Mouse (Mus musculus) lung, postnatal 0 days (tissue): ENCODE data around the gene Luc7l2. TPM values are rescaled to one million over a fixed set of nuclear protein-coding genes. Genes with fewer than 3 reads are reported as not detected.
"Not testable (repeated sequence)": the region's sequence is repeated elsewhere in the genome, so short reads cannot be mapped to it uniquely, and the experiment has no call there.

Experiments used
- ATAC-seq: fragments of 200-750 bp; cut with Nextera tagmentation; 2 replicates; pipeline ENCODE4 v1.8.0; 2017; ENCODE audit warnings: moderate library complexity
- DNase-seq: peaks from one replicate; pipeline ENCODE4 v3.0.0-alpha.2; 2016; ENCODE audit warnings: low spot score
- H3K27ac ChIP-seq: fragments of 300-500 bp; sonication (generic); 2 replicates; pipeline ENCODE4 v1.5.1; 2014; ENCODE audit warnings: antibody characterized with exemption, mild to moderate bottlenecking, low read length, mixed read lengths
- H3K27me3 ChIP-seq: fragments of 300-500 bp; sonication (generic); replicated peaks from 2 replicates; pipeline ENCODE4 v1.6.1; 2014; ENCODE audit warnings: low read length, mixed read lengths; ENCODE audit not compliant: insufficient read depth
- H3K36me3 ChIP-seq: fragments of 300-500 bp; sonication (generic); 2 replicates; pipeline ENCODE4 v1.6.1; 2014; ENCODE audit warnings: low read length, mixed read lengths; ENCODE audit not compliant: insufficient read depth
- H3K4me1 ChIP-seq: fragments of 300-500 bp; sonication (generic); 2 replicates; pipeline ENCODE4 v1.6.1; 2014; ENCODE audit warnings: antibody characterized with exemption, low read depth, low read length, mixed read lengths; ENCODE audit not compliant: insufficient read depth
- H3K4me2 ChIP-seq: fragments of 300-500 bp; sonication (generic); replicated peaks from 2 replicates; pipeline ENCODE4 v1.6.1; 2014; ENCODE audit warnings: low read depth, mild to moderate bottlenecking, low read length, moderate library complexity, mixed read lengths
- H3K4me3 ChIP-seq: fragments of 300-500 bp; sonication (generic); 2 replicates; pipeline ENCODE4 v1.5.1; 2014; ENCODE audit warnings: low read depth, low read length
- H3K9ac ChIP-seq: fragments of 300-500 bp; sonication (generic); replicated peaks from 2 replicates; pipeline ENCODE4 v1.6.1; 2014; ENCODE audit warnings: low read depth, mild to moderate bottlenecking
- H3K9me3 ChIP-seq: fragments of 300-500 bp; sonication (generic); 2 replicates; pipeline ENCODE4 v1.6.1; 2016; ENCODE audit warnings: low read length, mixed read lengths
- CTCF ChIP-seq: IDR thresholded peaks from 2 replicates; pipeline ENCODE4 v1.5.1; 2016; ENCODE audit warnings: antibody characterized with exemption, mild to moderate bottlenecking
- EP300 ChIP-seq: IDR thresholded peaks from 2 replicates; pipeline ENCODE4 v1.6.1; 2016; ENCODE audit warnings: antibody characterized with exemption, mild to moderate bottlenecking, control low read depth
- WGBS: fragments of 180-500 bp; shearing (Covaris S2); extraction: QIAGEN DNeasy Blood & Tissue Kit; methylation state at CpG from one replicate; pipeline ENCODE4 v1.1.7; 2014; 5-methylcytosine and 5-hydroxymethylcytosine counted together
- polyA plus RNA-seq: library from polyadenylated mRNA; unstranded; fragments of >200 nt; fragmentation: Nextera tagmentation; extraction: Ambion mirVana; gene quantifications from 2 replicates; pipeline ENCODE4 v1.2.1, GENCODE M21; 2015

Gene Luc7l2
- polyA plus RNA-seq, 1 experiment from 2014 or later = 37.8 TPM

DNA sequence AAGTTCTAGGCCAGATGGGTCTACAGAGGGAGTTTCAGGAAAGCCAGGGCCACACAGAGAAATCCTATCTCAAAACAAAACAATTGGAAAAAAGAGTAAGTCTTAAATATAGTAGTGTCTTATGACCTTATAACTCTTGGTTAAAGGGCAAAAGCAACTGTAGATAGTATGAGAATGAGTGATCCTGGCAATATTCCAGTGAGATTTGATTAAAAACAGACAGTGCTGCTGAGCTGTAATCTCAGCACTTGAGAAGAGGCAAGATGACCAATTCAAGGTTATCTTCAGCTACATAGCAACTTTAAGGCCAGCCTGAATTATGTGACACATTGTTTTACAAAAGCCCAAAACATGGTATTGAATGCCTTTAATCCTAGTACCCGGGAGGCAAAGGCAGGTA is 3.4 kb upstream of the Luc7l2 start:
- DNase-seq (no peak), ATAC-seq (no peak)
- no peaks in the 10 kb centered on the region for H3K36me3 ChIP-seq
- no peaks in the 10 kb centered on the region for H3K27me3 ChIP-seq
- TF ChIP-seq EP300 (no peak), CTCF (no peak)
- H3K4me3 ChIP-seq = no peak overlapping the region
- WGBS = 79% methylated on average over 1 of the region's 1 CpGs
- no peak overlapping the region for H3K27ac ChIP-seq
- H3K4me2 ChIP-seq = no peak overlapping the region
- no peaks in the 10 kb centered on the region for H3K9me3 ChIP-seq
- H3K4me1 ChIP-seq = no peaks in the 10 kb centered on the region
- H3K9ac ChIP-seq = no peak overlapping the region

DNA sequence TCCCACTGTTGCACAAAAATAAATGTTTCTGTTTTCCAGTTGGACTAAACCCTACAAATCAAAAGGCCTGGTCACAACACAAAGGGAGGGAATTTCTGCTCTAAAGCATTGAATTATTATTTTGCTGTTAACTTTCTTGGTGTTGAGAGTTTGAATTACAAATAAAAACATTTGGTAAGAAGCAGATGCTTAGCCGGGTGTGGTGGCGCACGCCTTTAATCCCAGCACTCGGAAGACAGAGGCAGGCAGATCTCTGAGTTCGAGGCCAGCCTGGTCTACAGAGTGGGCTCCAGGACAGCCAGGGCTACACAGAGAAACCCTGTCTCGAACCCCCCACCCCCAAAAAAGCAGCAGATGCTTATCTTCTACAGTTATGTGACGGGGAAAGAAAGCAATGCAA is 2.5 kb upstream of the Luc7l2 start:
- not testable (repeated sequence) for H3K9ac ChIP-seq, H3K36me3 ChIP-seq, H3K4me2 ChIP-seq, H3K9me3 ChIP-seq, DNase-seq, H3K27me3 ChIP-seq, H3K27ac ChIP-seq, H3K4me1 ChIP-seq, H3K4me3 ChIP-seq, ATAC-seq
- WGBS = 93% methylated on average over 7 of the region's 7 CpGs

DNA sequence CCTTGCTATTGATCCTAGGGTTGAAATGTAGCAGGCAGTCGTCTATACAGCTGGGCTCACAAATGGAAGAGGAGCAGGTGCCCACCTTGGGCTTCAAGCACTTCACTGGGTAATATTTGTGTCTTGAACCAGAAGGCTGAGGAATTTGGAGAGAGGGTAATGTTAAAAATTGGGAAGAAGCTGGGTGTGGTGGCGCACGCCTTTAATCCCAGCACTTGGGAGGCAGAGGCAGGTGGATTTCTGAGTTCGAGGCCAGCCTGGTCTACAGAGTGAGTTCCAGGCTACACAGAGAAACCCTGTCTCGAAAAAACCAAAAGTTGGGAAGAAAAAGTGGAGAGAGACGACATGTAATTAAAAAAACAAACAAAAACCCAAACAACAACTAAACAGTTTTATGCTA is 1.3 kb upstream of the Luc7l2 start:
- not testable (repeated sequence) for H3K9me3 ChIP-seq, H3K27me3 ChIP-seq, H3K4me1 ChIP-seq, DNase-seq, ATAC-seq, H3K36me3 ChIP-seq
- Histone ChIP-seq H3K4me3 (peak overlapping the region; percentile 88; the same call in 1 of the 2 replicates), H3K27ac (peak overlapping the region; percentile 100), H3K4me2 (peak overlapping the region; percentile 65), H3K9ac (0 out of 2 replicates have a peak overlapping the region, but pooled peaks have one; percentile 92)
- 74% methylated on average over 6 of the region's 6 CpGs for WGBS

DNA sequence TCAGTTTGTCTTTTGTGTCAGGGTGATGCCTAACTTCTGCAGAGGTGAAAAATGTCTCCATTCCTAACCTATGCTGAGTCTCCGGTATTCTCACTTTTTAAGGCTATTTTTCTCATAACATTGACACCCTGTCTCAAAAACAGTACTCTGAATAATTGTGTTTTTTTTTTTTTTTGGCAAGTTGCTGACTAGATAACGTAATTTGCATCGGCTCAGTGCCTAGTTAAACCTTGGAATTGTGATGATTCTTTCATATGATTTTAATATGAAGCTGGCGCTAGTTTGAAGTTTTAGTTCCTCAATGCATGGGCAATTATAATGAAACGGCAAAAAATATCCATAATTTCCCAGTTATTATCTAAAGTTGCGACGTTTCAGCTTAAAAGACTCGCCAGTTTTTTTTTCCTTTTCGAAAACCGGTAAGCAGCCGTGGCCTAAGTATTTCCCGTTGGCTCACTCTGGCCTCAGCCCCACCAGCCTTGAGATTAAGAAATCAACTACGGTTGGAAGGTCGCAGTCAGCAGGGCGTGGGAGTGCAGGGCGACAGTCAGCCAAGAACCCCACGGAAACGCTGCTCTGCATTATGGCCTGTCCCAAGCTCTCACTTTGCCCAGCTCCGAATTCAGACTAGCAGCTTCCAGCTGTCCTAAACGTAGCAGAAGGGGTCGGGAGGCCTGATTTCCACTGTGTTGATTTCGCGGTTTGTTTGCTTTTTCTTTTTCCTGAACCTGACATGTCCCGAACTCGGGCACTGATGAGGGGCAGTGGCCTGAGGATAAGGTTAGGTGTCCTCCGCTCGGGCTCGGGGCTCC is 678 bp upstream of the Luc7l2 start:
- TF ChIP-seq CTCF (no peak), EP300 (no peak)
- WGBS = 2% methylated on average over 28 of the region's 28 CpGs
- Histone ChIP-seq H3K4me1 (no peaks in the 10 kb centered on the region), H3K4me3 (peak overlapping the region; percentile 88), H3K27me3 (no peaks in the 10 kb centered on the region), H3K4me2 (peak overlapping the region; percentile 65), H3K9me3 (no peaks in the 10 kb centered on the region), H3K9ac (peak overlapping the region; percentile 92), H3K36me3 (no peaks in the 10 kb centered on the region), H3K27ac (peak overlapping the region; percentile 100)
- peak; percentile 49 for ATAC-seq
- DNase-seq = peak; percentile 90

DNA sequence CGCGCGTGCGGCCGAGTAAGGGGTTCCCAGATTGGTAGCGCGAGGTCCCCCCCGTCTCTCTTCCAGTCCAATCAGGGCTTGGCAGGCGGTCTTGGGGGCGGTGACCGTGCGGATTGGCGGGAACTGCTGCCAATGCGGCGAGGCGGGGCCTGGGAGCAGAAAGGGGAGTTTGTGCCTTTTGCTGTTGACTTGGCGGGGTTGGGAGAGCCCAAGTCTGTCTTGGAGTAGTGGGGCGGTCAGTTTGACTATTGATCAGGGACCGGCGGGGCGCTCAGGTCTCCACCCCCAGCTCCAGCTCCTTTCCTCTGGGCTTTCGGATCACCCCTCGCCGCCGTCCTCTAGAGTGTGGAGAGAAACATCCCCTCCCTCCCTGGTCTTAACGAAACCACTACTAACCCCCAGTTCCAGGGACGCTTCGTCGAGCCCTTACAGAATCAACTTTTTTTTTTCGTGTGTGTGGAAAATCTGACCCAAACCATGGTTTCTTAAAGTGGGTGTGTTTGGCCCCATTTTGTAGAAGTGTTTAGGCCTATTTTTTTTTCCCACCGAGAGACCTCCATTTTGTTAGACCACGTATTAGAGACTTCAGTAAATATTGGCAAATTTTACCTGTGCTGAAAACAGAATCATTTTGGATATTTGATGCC is 978 bp downstream of the Luc7l2 start:
- H3K9me3 ChIP-seq = no peaks in the 10 kb centered on the region

DNA sequence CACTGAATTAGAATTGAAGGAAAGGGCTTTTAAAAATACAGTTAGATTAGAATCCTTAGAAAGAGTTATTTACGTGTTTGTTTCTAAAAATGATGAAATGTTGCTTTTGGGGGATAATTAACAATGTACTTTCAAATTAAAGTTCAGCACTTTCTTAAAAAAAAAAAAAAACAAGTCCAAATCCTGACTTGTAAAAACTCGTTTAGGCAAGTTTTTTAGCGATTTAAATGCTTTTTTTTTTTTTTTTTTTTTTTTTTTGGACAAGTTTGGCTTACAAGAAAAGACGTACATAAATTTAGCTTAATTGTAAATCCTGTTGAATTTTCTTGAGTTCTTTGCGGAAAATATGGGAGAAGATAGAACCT is 1.5 kb downstream of the Luc7l2 start:
- no peak for DNase-seq
- no peak overlapping the region for H3K27ac ChIP-seq
- no peak for ATAC-seq
- no peaks in the 10 kb centered on the region for H3K4me1 ChIP-seq
- no peaks in the 10 kb centered on the region for H3K9me3 ChIP-seq
- H3K9ac ChIP-seq = peak overlapping the region; percentile 68; the same call in 1 of the 2 replicates
- no peaks in the 10 kb centered on the region for H3K36me3 ChIP-seq
- TF ChIP-seq EP300 (no peak), CTCF (no peak)
- no peaks in the 10 kb centered on the region for H3K27me3 ChIP-seq
- H3K4me2 ChIP-seq = peak overlapping the region; percentile 57
- H3K4me3 ChIP-seq = peak overlapping the region; percentile 88
- 12% methylated on average over 5 of the region's 5 CpGs for WGBS

More for the DNA sequence above, 978 bp downstream of the Luc7l2 start:
- WGBS = 0% methylated on average over 31 of the region's 32 CpGs
- Histone ChIP-seq H3K9ac (peak overlapping the region; percentile 90), H3K27ac (peak overlapping the region; percentile 99), H3K27me3 (no peaks in the 10 kb centered on the region), H3K36me3 (no peaks in the 10 kb centered on the region), H3K4me2 (peak overlapping the region; percentile 57), H3K4me1 (no peaks in the 10 kb centered on the region), H3K4me3 (peak overlapping the region; percentile 88)
- TF ChIP-seq EP300 (peak; percentile 55; the same call in 1 of the 2 replicates), CTCF (no peak)
- ATAC-seq (peak; percentile 88), DNase-seq (peak; percentile 99)
